Mouse (Mus musculus) liver, embryonic 15.5 days (tissue): ENCODE data around the gene Grb10. TPM values are rescaled to one million over a fixed set of nuclear protein-coding genes. Genes with fewer than 3 reads are reported as not detected.

Source experiments
- ATAC-seq: fragments of 200-750 bp; cut with Nextera tagmentation; 2 replicates; pipeline ENCODE4 v1.8.0; 2017; ENCODE audit warnings: moderate number of reproducible peaks, mild to moderate bottlenecking, moderate library complexity; ENCODE audit not compliant: insufficient read depth
- H3K27ac ChIP-seq: fragments of 300-500 bp; sonication (generic); replicated peaks from 2 replicates; pipeline ENCODE4 v1.5.1; 2015; ENCODE audit warnings: mild to moderate bottlenecking, inconsistent platforms
- H3K27me3 ChIP-seq: fragments of 300-500 bp; sonication (generic); 2 replicates; pipeline ENCODE4 v1.6.1; 2015; ENCODE audit warnings: mild to moderate bottlenecking, inconsistent platforms
- H3K36me3 ChIP-seq: fragments of 300-500 bp; sonication (generic); replicated peaks from 2 replicates; pipeline ENCODE4 v1.6.1; 2015; ENCODE audit warnings: moderate library complexity, mild to moderate bottlenecking, inconsistent platforms
- H3K4me1 ChIP-seq: fragments of 300-500 bp; sonication (generic); replicated peaks from 2 replicates; pipeline ENCODE4 v1.6.1; 2015; ENCODE audit warnings: inconsistent platforms
- H3K4me2 ChIP-seq: fragments of 300-500 bp; sonication (generic); 2 replicates; pipeline ENCODE4 v1.6.1; 2015; ENCODE audit warnings: moderate library complexity, mild to moderate bottlenecking, inconsistent platforms
- H3K4me3 ChIP-seq: fragments of 300-500 bp; sonication (generic); replicated peaks from 2 replicates; pipeline ENCODE4 v1.5.1; 2015; ENCODE audit warnings: mild to moderate bottlenecking, inconsistent platforms
- H3K9ac ChIP-seq: fragments of 300-500 bp; sonication (generic); 2 replicates; pipeline ENCODE4 v1.6.1; 2015; ENCODE audit warnings: moderate library complexity, mild to moderate bottlenecking, inconsistent platforms
- H3K9me3 ChIP-seq: fragments of 300-500 bp; sonication (generic); replicated peaks from 2 replicates; pipeline ENCODE4 v1.6.1; 2016; ENCODE audit warnings: inconsistent platforms
- WGBS: fragments of 180-500 bp; shearing (Covaris S2); methylation state at CpG from one replicate; pipeline ENCODE4 v1.1.7; 2015; ENCODE audit warnings: mixed read lengths; ENCODE audit not compliant: insufficient replicate concordance; 5-methylcytosine and 5-hydroxymethylcytosine counted together
- polyA plus RNA-seq: library from polyadenylated mRNA; unstranded; fragments of >200 nt; fragmentation: Nextera tagmentation; extraction: Ambion mirVana; gene quantifications from 2 replicates; pipeline ENCODE4 v1.2.1, GENCODE M21; 2015

Gene Grb10
- polyA plus RNA-seq, 1 experiment from 2014 or later, result 148 TPM

DNA sequence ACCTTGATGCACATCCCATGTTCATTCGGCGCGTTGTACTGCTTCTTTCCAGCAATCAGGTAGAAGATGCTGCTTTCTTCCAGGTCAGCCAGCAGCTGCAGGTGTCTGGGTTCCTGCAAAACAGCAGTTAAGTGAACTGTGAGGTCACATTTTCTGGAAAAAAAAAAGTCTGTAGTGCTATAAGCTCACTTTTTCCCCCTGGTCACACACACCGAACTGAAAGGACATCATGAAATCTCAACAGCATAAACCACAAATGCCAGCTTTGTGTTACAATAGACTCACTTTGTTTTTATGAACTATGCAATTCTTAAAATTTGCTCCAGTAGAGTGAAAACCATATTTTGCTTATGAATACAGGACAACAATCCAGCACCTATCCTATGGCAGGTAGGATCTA is 93.7 kb downstream of the Grb10 start:
- ATAC-seq, result no peak
- Histone ChIP-seq H3K9ac (no peak overlapping the region), H3K4me3 (no peak overlapping the region), H3K4me1 (peaks cover 13% of the 10 kb centered on the region), H3K9me3 (no peaks in the 10 kb centered on the region), H3K36me3 (peaks cover 23% of the 10 kb centered on the region), H3K4me2 (no peak overlapping the region), H3K27ac (no peak overlapping the region), H3K27me3 (no peaks in the 10 kb centered on the region)
- 84% methylated on average over 4 of the region's 4 CpGs for WGBS

DNA sequence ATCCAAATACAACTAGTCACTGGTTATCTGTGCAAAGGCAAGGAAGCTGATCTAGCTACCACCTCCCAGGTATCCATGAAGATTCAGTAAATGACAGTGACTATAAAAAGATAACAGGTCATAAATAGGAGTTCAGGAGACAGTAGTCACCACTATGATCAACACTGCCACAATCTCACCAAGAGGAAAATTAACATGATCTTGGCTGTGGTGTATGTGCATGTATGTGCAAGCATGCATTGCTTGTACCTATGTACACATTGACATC is 94.5 kb downstream of the Grb10 start:
- Histone ChIP-seq H3K36me3 (peaks cover 20% of the 10 kb centered on the region), H3K4me1 (peaks cover 13% of the 10 kb centered on the region), H3K4me2 (no peak overlapping the region), H3K27me3 (no peaks in the 10 kb centered on the region), H3K27ac (no peak overlapping the region), H3K9me3 (no peaks in the 10 kb centered on the region), H3K4me3 (no peak overlapping the region), H3K9ac (no peak overlapping the region)
- no peak for ATAC-seq

DNA sequence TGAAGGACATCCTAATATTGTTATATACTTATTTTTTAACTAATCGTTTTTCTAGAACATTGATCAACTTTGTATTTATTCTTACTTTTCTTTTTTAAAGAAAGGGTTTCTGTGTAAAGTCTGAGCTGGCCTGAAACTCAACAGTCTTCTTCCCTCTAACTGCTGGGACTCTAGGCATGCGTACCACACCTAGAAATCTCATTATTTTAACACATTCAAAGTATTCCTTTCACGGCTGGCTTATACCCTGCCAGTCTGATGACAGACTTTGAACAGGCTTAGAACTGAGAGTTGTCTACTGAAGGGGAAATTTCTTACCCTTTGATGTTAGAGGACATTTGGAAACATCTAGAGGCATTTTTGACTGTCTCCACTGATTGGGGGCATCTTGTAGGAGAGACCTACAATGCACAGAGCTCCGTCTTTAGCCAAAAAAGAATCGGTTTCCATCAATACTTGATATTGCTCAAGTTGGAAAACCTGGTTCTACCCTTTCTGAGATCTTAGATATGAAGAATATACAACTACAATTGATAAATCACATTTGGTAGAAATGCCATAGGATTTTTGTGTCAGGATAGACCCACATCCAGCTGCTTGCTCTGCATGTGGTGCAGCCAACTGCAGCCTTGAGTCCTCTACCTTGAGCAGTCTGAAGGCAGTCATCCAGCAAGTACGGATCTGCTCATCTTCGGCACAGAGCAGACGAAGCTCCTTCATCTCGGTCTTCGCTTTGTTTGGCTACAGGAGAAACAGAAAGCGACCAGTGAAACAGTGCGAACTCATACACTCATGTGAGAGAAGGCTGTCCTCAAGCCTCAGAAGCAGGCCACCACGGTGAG is 95.0 kb downstream of the Grb10 start:
- no peak overlapping the region for H3K27ac ChIP-seq
- no peak overlapping the region for H3K4me2 ChIP-seq
- H3K4me1 ChIP-seq, result peaks cover 8% of the 10 kb centered on the region
- H3K9me3 ChIP-seq, result no peaks in the 10 kb centered on the region
- no peak overlapping the region for H3K9ac ChIP-seq
- H3K36me3 ChIP-seq, result peaks cover 18% of the 10 kb centered on the region
- no peak overlapping the region for H3K4me3 ChIP-seq
- WGBS, result 79% methylated on average over 13 of the region's 13 CpGs
- ATAC-seq, result no peak
- H3K27me3 ChIP-seq, result no peaks in the 10 kb centered on the region

DNA sequence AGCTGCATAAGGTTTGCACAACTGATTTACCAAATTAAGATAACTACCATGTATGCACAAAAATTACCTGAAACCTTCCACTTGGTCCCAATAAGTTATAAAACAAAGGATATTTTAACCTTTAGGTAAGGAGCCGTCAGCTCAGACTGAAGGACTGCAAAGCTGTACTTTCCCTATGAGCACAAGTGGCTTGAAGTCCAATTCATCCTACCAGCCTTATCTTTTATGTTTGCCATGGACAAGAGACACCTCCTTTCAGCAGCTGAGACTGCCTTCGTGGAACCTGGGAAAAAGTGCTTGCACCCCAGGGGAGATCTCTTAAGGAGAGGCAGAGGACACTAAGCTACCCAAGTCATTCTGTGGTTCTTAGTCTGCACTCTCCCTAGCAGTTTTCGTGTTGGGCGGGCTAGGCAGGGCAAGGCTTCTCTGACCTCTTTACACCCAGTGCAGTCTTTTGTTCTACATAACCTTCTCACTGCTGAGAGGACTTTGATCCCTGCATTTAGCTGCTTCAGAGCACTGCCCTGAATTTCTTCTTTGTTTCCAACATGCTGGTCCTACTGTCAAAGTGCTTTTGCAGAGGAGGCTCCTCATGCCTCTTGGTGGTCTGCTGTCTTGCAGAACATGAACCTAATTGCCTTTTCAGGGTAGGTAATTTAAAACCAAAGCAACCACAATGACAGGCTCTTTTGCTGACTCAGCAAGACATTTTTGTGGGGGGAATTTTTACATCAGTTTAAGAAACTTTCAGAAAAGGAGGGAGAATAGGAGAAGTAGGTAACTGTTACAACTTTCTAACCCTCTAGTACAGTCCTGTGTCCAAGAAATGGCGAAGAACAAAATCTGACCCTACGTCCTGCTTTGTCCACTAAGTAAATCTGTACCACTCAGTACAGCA is 95.9 kb downstream of the Grb10 start:
- H3K27me3 ChIP-seq, result no peaks in the 10 kb centered on the region
- peaks cover 18% of the 10 kb centered on the region for H3K36me3 ChIP-seq
- no peak overlapping the region for H3K9ac ChIP-seq
- peaks cover 3% of the 10 kb centered on the region; the same call in 1 of the 2 replicates for H3K4me1 ChIP-seq
- H3K4me3 ChIP-seq, result no peak overlapping the region
- H3K9me3 ChIP-seq, result no peaks in the 10 kb centered on the region
- no peak overlapping the region for H3K4me2 ChIP-seq
- H3K27ac ChIP-seq, result no peak overlapping the region
- no peak for ATAC-seq
- WGBS, result 64% methylated on average over 6 of the region's 6 CpGs

DNA sequence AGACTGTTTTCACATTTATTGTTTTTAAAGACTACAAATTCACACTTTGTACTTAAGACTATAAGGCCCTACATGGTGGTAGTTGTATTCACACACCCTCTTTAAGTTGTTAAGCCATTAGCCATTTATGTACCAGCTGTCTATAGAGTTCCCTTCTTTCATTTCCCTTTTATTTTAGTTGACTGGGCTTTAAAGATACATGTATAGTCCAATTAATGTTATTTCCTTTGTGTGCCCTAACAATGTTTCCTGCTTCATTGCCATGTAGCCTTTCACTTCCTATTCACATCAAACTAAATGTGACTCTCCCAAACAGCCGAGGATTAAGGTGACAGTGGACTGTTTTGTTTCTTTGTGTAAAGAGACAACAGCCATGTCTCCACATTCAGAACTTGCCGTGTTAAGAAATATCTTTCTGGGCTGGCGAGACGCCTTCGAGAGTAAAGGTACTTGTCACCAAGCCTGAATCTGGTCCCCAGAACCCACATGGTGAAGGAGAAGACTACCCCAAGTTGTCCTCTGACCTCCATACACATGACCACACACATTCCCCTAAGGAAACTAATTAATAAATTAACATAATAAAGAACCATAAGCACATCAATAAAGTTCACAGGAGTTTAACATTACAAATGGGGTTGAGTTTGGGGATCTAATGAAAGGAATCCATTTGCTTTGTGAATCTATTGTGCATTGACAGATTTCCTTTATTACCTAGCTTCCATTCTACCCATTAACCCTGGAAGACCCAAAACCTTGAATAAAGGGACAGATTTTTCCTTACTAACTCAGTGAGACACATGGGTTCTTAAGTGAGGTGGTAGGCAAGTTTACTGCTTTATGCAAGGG is 97.4 kb downstream of the Grb10 start:
- H3K27ac ChIP-seq, result no peak overlapping the region
- no peak for ATAC-seq
- H3K4me2 ChIP-seq, result no peak overlapping the region
- H3K4me1 ChIP-seq, result peaks cover 3% of the 10 kb centered on the region; the same call in 1 of the 2 replicates
- H3K36me3 ChIP-seq, result peaks cover 28% of the 10 kb centered on the region
- no peak overlapping the region for H3K4me3 ChIP-seq
- H3K9me3 ChIP-seq, result no peaks in the 10 kb centered on the region
- 80% methylated on average over 5 of the region's 5 CpGs for WGBS
- H3K9ac ChIP-seq, result no peak overlapping the region
- no peaks in the 10 kb centered on the region for H3K27me3 ChIP-seq

DNA sequence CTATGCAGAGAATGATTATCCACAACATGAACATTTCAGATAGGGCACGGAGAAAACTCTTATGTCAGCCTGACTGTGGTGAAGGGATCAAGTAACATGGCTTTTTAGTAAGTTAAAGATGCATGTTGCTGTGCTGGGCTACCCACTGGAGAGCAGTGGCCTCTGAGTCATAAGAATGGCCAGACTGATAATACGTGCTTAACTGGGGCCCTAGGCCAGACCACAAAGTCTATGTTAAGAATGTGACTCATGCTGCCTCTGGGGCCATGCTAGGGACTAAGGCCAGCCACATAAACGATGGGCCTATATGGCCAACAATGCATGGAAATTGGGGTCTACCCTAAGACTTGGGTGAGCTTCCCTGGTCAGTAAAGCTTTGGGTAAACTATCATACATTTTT is 98.9 kb downstream of the Grb10 start:
- peaks cover 3% of the 10 kb centered on the region; the same call in 1 of the 2 replicates for H3K4me1 ChIP-seq
- WGBS, result 18% methylated on average over 3 of the region's 3 CpGs
- H3K27me3 ChIP-seq, result no peaks in the 10 kb centered on the region
- H3K4me2 ChIP-seq, result no peak overlapping the region
- no peak for ATAC-seq
- H3K4me3 ChIP-seq, result no peak overlapping the region
- no peaks in the 10 kb centered on the region for H3K9me3 ChIP-seq
- no peak overlapping the region for H3K9ac ChIP-seq
- H3K36me3 ChIP-seq, result peaks cover 32% of the 10 kb centered on the region
- H3K27ac ChIP-seq, result no peak overlapping the region

DNA sequence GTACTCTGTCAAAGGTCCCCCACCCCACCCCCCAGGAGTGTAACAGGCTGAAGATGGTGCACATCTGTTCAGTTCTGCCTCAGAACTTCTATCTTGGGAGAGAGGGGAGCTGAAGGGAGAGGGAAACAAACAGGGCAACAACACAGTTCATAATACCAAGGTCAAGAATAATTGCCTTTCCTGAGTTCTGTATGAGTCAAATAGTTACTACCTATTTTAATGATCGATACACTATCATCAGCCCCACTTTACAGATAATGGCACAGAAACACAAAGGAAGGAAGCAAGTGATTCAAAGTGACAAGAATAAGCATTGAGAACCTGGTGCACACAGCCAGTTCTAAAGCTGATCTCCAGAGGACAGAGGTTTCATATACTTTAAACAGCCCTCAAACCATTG is 99.9 kb downstream of the Grb10 start:
- ATAC-seq, result no peak
- H3K4me2 ChIP-seq, result no peak overlapping the region
- no peak overlapping the region for H3K27ac ChIP-seq
- peaks cover 36% of the 10 kb centered on the region for H3K36me3 ChIP-seq
- H3K4me1 ChIP-seq, result peaks cover 3% of the 10 kb centered on the region; the same call in 1 of the 2 replicates
- no peak overlapping the region for H3K4me3 ChIP-seq
- no peaks in the 10 kb centered on the region for H3K27me3 ChIP-seq
- H3K9me3 ChIP-seq, result no peaks in the 10 kb centered on the region
- WGBS, result 71% methylated on average over 1 of the region's 1 CpGs
- H3K9ac ChIP-seq, result no peak overlapping the region

DNA sequence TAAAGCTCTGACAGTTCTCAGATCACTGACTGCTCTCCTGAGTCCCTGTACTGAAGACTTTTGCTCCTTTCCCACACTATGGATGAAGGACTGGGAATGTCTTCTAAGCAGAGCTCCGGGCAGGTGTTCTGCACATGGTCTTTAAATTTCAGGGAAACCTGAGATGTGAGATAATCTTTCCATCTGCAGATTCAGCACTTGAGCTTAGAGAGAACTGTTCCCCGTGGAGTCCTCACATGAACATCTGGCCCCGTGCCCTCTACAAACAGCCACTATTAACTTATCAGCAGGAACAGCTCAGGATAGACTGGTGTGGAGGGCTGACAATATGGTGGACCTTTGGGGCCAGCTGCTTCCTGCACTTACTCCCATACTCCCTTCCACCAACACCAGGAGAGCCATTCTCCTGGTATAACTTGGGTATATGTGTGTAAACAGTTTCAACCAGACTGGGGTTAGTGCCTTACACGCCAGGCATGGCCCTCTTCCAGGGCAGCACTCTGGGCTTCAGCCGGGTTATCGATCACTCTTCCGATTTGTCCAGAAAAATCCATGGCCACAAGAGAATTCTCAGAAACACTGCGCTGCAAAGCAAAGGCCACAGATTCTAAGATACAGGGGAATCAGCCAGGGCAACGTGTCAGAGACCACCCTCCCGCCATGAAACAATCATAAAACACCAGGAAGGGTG is 101.0 kb downstream of the Grb10 start:
- no peak for ATAC-seq
- Histone ChIP-seq H3K27ac (no peak overlapping the region), H3K9ac (no peak overlapping the region), H3K27me3 (no peaks in the 10 kb centered on the region), H3K4me1 (peaks cover 8% of the 10 kb centered on the region; the same call in 1 of the 2 replicates), H3K4me2 (no peak overlapping the region), H3K9me3 (no peaks in the 10 kb centered on the region), H3K4me3 (no peak overlapping the region), H3K36me3 (peaks cover 39% of the 10 kb centered on the region)
- WGBS, result 68% methylated on average over 10 of the region's 10 CpGs

DNA sequence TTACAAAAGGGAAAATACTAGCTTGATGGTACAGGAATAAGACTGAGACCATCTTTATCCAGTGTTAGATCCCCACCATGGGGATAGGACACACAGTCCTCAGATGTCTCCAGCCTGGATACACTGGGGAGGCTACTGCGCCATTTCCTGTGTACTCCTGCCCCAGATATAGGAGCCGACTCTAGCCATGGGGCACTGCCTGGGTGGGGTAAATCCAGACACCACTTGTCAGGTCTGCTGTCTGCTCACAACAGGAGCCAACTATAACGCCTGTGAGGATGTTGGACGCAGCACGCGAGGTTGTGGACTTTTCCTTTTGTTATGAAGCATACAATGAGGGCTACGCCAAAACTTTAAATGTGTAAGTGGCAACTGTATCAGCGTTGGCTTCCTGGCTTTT is 103.7 kb downstream of the Grb10 start:
- no peak for ATAC-seq

DNA sequence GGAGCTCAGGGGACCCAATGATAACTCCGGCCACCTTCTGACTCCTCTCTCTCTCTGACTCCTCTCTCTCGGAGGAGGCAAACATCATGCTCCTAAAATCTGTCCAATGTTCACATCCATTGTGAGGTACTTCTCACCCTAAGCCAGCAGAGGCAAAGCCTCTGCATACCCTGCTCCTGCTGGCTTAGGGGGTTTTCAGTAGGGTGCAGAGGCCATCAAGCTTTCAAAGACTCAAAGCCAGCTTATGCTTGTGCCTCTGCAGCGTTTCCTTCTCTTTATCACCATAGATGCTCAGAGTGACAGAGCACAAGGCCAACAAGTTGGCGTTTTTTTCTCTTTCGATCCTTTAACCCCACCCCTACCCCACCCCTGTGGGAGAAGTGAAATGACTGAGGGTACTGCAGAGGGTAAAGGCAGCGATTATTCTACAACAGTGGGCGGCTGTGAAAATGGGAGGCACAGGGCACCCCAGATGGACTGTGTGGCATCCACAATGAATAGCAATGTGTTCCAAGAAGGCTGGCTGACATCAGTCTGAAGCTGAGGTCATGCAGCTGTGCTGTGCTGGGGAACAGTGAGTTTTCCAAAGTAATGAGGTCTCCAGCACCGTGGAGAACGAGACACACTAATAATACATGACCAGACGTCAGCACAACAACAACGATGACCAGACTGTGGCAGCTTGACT is 106.2 kb downstream of the Grb10 start:
- H3K27ac ChIP-seq, result no peak overlapping the region
- no peak overlapping the region for H3K9ac ChIP-seq
- H3K36me3 ChIP-seq, result peaks cover 45% of the 10 kb centered on the region
- no peak for ATAC-seq
- 0 out of 2 replicates have a peak, but pooled peaks cover 8% of the 10 kb centered on the region for H3K4me1 ChIP-seq
- WGBS, result 74% methylated on average over 11 of the region's 11 CpGs
- H3K9me3 ChIP-seq, result no peaks in the 10 kb centered on the region
- H3K4me3 ChIP-seq, result no peak overlapping the region
- H3K4me2 ChIP-seq, result no peak overlapping the region
- no peaks in the 10 kb centered on the region for H3K27me3 ChIP-seq

More for the DNA sequence above, 103.7 kb downstream of the Grb10 start:
- Histone ChIP-seq H3K4me1 (0 out of 2 replicates have a peak, but pooled peaks cover 8% of the 10 kb centered on the region), H3K4me3 (no peak overlapping the region), H3K9me3 (no peaks in the 10 kb centered on the region), H3K27me3 (no peaks in the 10 kb centered on the region), H3K36me3 (peaks cover 45% of the 10 kb centered on the region), H3K27ac (no peak overlapping the region), H3K9ac (no peak overlapping the region), H3K4me2 (no peak overlapping the region)
- WGBS, result 69% methylated on average over 8 of the region's 8 CpGs
